Mouse (Mus musculus) neutrophil, adult 5-6 weeks (primary cell): Measurements from ENCODE around the gene Actn2. TPM values are rescaled to one million over a fixed set of nuclear protein-coding genes. Genes with fewer than 3 reads are reported as not detected.
A peak's percentile ranks its signal among the peaks of the same experiment; 100 is the strongest.

Experiments used
- ATAC-seq: fragments of 151-379, 151-347 bp; 2 replicates; pipeline ENCODE4 v1.8.0; 2017; ENCODE audit warnings: mild to moderate bottlenecking, moderate TSS enrichment; ENCODE audit not compliant: insufficient number of reproducible peaks, poor library complexity, low FRiP score, severe bottlenecking; ENCODE audit errors: extremely low read depth
- total RNA-seq: library from RNA; stranded (forward); fragments of 200-1000 nt; gene quantifications from 2 replicates; pipeline ENCODE4 v1.2.3, GENCODE M21; 2017

Actn2 gene
- 0.70 and 1.5 TPM in 2 replicates for total RNA-seq

DNA sequence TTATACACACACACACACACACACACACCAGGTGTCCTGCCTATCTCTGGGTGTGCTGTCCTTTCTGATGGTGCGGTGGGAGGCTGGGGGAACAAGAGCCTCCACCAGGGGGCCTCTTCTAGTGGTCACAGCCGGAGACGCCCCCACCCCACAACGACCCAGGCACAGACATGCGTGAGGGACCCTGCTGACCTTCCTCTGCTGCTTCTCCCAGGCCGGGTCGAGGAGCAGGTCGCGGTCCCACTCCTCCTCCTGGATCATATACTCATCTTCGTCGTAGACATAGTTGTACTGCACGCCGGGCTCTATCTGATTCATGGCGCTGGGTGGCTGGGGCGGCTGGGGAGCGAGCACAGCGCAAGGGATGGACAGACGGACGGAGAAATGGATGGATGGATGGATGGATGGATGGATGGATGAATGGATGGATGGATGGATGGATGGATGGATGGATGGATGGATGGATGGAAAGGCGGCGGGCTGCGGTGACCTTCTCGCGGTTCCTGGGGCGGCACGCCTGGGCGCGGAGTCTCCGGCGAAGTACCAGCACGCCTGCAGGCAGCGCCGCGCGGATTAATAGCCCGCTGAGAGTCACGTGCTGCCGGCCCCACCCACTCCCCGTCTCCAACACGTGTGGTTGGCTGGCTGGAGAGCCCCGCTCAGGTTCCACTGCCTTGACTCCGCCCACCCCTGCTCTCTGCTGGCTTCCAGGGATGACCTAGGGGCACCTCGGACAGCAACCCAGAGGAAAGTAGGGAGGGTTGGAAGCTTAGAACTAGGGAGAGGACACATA is at the start of gene Actn2:
Actn2 (minus strand) TSS at position 578 of the 793 bp plus-strand sequence.
- peak; percentile 74; the same call in 1 of the 2 replicates for ATAC-seq

DNA sequence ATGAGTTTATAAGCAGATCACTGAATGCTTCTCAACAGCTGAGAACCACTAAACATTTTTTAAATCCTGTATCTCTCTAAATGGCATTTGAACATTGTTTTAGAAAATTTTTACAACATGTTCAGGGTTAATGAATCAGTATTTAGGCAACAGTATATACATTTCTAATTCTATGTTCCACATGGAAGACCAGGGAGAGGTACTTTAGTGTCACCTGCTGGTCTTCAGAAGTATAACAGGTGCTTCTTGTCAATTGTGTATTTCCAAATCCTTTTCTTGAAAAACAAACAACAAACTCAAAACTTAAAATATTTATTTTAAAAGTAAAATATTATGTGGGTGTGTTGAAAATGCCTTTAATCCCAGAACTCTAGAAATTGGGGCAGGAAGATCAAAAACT is 45.7 kb upstream of the Actn2 start:
- ATAC-seq = peak; percentile 66; the same call in 1 of the 2 replicates

DNA sequence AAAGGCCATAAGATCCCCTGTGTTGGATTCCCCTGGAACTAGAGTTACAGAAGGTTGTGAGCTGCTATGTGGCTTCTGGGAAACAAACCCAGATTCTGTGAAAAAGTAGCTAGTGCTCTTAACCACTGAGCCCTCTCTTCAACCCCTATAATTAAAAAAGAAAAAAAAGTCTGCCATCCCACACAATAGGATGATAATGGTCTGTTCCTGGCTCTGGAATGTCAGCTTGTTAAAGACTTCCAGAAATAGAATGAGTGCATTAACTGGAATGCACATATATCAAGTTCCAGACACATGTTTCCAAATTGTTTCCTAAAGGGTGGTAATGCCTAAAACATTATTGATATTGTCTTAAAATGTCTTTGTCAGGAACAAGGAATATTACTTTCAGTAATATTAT is 44.2 kb upstream of the Actn2 start:
- ATAC-seq = no peak

DNA sequence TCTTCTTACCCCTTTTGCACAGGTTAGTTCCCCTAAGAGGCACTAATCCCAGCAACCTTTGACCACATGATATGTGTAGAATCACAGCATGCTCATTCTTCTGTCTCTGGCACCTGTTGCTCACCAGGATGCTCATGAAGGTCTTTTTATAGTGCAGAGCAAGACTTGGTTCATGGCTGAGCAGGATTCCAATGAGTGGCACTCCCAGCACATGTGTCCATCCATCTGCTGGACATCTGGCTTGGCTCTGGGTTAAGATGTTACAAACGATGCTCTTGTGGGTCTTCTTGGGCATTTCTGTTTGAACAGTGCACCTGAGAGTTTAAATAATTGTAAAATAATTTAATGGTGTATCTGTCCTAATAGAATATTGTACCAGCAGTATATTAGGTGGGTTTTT is 36.2 kb upstream of the Actn2 start:
- ATAC-seq = no peak

DNA sequence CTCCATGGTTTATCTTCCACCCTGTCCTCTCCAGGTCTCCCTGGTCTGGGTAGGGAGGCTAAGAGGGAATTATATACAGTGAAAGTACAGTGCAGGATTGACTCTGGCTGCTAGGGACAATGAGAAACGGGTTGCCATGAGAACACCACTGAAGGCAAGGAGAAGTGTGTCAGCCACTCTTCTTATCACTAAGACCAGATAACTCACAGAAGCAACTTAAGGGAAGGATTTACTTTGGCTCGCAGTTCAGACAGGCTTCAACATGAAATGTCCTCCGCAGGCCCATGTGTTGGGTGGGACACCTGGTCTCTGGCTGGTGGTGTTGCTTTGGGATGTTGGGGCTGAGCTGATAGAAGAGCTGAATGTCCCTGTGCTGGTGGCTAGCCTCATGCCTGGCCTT is 32.2 kb upstream of the Actn2 start:
- ATAC-seq = no peak

DNA sequence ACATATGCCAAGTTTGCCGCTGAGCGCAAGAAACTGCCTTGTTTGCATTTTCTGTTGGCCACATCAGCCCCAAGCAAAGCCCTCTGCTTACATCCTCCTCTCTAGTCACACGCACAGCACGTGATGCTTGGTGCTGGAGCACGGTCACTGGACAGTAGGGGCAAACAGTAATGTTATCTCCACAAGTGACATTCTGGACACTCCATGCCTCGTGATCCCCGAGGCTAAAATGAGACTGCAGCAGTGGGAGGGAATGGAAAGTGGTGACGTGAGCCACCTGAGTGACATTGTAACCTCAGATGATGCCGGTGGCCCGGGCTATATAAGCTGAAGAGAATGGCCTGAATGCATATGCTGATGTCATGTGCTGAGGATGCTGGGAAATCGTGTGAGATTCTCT is 29.4 kb upstream of the Actn2 start:
- ATAC-seq = no peak

DNA sequence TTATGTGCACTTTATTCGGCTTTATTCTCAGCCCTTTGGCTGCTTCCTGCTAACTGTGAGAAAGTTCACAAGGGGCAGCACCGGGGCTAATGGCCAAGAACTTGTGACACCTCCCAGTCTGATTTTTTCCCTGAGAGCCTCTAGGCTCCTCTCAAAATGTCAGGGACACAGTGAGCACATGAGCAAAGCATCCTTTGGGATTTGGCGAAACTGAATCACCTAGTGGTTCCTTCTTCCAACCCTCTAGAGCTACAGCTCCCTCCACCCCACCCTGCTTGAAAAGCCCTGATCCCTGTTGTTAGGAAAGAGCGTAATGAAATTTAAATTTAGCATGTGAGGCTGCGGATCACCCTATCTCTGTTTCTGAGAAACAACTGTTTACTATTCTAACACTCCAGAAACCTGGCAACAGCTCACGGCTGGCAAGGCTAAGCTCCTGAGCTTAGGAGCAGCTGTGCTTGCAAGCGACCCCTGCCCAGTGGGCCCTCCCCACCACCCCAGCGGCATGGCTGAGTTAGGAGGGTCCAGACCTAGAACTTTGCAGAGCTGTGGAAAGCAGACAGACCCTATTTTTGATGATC is 28.6 kb upstream of the Actn2 start:
- no peak for ATAC-seq

DNA sequence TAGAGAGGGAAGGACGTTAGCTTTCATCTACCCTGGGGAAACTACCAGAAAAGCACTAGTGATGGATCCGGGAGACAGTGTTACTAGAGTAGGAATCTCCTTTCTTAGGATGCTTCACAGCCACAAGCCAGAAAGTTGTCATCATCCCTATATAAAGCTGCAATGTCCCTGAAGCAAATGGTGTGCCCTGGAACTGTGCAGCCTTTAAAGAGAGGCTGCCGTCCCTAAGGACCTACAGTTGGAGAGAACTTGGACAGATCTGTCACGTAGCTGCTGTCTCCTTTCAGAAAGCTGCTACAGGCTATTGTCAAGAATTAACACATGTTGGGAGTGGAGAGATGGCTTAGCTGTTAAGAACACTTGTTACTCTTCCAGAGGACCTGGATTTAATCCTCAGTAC is 20.9 kb upstream of the Actn2 start:
- no peak for ATAC-seq

DNA sequence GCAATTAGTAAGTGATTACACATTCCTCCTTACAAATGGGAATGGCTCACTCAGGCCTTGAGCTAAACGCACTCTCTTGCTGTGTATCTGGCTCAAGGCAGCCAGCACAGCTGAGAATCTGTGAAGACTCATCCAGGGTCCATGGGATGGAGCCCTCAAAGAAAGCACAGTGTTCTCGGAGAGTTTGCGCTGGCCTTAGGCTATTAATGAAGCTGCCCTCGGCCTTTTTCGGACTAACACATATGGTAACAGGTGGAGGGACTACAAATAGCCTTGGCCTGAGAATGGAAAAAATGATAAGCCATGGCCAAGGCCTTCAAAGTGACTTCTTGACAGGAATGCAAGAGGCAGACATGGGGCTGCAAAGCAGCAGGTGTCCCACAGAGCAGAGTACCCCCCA is 17.0 kb upstream of the Actn2 start:
- ATAC-seq = no peak

DNA sequence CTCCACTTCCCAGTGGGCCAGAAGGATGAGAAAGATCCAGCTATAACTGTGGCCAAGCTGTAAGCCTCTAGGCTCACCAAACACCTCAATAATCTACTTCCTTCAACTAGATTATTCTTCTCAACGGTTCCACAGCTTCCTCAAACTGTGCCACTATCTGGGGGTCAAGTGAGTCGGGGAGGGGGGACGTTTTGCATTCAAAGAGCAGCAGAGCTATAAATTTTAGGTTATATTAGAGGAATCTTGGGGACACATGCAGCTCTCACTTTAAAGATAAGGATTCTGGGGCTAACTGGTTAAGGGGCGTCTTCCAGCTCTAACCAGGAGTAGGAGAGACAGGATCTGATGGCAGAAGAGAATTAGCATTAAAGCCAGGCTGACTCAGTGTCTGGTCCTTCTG is 15.6 kb upstream of the Actn2 start:
- no peak for ATAC-seq

DNA sequence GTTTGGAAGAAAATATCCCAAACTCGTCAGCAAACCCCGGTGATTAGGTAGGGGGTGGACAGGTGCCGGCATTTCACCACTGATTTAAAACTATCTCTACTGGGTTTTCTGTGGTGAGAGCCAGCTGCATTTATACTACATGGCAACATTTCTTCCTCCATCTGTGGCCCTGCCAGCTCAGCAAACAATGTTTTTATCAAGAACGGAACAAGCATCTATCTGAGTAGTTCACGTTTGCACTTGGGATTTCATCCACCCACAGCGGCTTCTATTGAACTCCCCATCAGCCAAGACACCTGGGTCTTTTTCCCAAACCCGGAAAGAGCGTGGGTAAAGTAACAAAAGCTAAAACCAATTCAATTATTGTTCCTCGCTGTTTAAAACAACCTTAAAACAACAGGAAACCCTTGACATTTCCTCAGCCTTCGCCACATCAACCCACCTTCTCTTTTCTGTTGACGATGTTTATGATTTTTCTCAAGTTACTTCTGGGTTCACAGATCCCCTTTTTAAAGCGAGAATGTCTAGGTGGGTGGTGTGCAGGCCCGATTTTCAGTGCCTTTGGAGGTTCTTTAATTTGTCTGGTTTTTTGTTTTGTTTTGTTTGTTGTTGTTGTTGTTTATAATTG is 8.8 kb upstream of the Actn2 start:
- ATAC-seq = no peak

DNA sequence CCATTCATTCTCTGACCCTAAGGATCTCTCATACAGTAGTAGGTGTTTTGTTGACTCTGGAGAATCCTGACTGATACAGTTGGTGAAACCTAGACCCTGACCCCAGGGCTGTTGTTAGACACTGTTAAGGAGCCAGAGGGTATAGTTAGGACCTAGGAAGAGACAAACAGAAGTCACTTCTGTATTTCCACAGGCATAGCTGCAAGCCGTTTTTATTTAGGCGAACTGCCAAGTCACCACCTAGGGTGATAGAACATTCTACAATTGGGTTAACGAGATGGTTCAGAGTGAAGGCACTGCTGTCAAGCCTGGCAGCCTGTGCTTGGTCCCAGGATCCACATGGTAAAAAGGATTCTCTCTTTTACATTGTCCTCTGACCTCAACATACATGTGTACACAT is 6.3 kb upstream of the Actn2 start:
- no peak for ATAC-seq

DNA sequence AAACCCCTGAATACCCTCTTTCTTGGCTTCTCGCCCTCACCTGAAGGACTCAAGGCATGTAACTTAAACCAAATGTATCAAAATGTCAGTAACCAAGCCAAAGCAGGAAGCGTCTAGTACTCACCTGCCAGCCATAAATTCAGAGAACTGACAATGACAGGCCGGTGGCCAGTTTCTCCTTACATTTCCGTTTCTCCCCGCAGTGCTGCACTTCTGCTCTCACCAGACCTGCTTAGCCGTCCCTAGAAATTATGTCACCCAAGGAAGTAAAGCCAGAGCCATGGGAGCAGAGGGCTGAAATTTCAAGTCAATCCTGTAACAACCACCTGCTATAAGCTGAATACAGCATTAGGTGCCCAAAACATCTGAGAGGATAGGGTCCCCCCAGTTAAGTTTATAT is 887 bp upstream of the Actn2 start:
- no peak for ATAC-seq

DNA sequence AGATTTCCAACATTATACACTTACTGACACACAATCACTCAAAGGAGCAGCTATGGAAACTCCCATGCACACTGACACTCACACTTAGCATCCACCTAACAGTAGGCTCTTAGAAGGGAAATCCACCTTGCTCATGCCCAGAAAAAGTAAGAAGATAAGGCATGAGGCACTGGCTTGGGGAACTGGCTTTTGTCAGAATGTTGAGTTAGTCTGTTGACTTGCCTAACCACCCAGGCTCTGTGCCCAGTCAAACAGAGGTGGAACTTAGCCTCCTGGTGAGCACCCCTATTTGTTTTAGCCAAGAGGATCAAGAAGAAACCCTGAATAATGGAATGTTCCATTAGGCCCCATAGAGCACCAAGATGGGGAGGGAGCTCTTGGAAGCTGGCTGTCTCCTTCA is 1.1 kb downstream of the Actn2 start:
- no peak for ATAC-seq

DNA sequence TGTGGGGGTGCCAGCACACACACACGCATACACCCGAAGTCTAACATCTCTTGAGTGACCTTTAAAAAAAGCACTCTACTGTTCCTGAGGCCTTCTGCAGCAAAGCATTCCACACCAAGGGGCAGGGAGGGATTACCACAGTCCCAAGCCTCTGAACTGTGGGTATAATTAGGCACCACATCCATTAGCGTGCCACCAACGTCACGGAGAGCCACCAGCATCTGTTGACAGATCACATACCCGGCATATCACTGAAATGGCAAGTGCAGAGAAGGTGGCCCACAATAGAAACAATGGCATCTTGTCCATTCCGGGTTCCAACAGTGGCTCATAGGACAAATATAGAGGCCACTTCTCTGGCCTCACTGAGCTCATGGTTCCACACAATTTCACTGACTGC is 2.8 kb downstream of the Actn2 start:
- ATAC-seq = no peak

DNA sequence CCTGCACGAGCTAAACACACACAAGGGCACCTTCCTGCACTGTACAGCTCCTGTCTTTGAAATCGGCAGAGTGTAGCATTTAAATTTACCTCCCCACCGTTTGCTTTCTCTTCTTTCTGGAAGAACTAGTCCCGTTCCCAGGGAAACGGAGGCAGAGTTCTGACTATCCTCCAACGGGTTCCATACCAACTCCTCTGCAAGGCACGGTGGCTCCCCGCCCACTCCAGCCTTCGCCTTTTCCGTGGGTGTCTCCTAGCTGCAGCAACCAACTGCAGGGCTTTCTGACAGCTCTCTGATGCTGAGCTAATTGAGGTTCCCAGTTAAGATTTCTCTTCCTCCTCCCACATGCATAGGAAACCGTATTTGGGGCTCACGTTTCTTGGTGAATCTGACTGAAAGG is 6.5 kb downstream of the Actn2 start:
- ATAC-seq = no peak

DNA sequence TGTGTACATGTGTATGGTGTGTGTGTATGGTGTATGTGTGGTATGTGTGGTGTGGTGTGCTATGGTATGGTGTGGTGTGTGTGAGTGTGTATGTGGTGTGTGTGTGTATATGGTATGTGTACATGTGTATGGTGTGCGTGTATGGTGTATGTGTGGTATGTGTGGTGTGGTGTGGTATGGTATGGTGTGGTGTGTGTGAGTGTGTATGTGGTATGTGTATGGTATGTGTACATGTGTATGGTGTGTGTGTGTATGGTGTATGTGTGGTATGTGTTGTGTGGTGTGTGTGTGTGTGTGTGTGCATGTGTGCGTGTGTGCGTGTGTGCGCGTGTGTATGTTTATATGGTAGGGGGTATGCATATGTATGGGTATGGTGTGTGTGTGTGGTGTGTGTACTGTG is 9.0 kb downstream of the Actn2 start:
- no peak for ATAC-seq

DNA sequence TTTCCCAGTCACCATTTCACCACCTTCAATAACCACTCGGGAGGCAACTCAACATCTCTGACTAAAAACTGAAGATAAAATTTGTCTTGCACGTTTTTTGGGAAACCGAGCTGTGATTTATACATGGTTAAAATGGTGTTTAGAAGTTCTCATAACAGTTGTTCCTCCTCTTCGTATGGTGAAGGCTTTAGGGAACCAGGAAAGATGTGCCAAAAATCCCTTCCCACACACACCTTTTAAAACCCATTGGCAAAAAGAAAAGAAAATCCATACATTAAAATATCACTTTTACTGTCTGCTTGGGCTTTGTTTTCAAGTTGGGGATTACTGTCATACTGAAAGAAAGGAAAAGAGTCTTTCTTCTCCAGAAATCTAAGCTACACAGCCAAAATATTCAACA is 12.2 kb downstream of the Actn2 start:
- no peak for ATAC-seq

DNA sequence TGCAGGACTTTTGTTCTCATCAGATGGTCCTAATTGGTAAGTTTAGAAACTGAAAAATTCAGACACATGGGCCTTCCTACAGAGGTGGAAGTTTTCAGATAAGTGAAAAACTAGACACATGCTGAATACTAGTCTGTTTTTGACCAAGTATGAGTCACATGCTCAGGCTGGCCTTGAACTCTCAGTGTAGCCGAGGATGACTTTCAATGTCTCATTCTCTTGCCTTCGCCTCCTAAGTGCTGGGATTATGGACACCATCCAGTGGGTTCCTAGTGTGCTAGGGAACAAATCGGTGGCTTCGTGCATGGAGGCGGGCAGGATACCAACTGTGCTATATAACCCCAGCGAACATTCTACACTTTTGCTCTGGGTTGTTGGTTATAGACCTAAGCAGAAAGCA is 13.0 kb downstream of the Actn2 start:
- no peak for ATAC-seq

DNA sequence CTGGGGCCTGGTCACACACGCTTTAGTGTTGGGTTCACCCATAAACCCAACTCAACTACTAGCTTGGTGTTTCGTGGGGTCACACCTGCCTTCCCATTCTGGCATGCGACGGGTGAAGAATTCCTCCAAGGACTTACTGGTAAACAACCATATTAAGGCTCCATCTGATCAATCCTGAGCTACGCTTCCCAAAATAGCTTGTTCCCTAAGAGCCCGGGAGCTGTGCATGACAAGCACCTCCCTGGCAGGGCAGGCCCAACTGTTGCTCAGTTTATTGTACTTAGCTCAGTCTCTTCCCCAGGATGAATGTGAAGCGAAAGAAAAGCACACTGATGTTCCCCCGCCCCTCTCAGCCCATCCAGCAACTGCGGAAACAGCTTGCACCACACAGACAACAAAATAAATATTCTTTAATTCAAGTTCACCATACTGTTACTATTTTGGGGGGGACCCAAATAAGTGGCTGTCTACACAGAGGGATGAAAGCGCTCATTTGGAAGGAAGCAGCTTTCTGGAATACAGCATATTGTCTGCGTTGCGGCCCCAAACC is 17.4 kb downstream of the Actn2 start:
- ATAC-seq = no peak
